ENCODE assay signal across 1 mouse cellular context in the genomic region with DNA sequence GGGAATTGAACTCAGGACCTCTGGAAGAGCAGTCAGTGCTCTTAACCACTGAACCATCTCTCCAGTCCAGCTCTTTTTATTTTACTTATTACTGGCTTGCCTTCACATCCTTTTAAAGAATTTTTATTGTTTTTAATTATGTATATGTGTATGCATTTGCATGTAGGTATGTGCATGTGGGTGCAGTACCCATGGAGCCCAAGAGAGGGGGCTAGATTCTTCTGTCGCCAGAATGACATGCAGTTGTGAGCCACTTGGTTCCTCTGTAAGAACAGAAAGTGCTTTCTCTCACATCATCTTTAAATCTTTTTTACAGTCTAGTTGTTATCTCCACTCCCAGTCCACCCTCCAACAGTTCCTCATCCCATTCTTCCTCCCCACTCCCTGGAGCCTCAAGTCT.
TF ChIP-seq lines count a peak whose summit lies in the region.

No protein-coding gene starts in this region.

TF ChIP-seq in MEL, 35 proteins besides CTCF, POLR2A, EP300 and RAD21:
- TF ChIP-seq UBTF (IDR thresholded peaks at IDR 0.05; ENCODE audit: borderline replicate concordance, insufficient read depth, low read depth, low read length), result no peak
- TF ChIP-seq MAZ (IDR thresholded peaks at IDR 0.05; ENCODE audit: low read depth, low read length), result no peak
- TF ChIP-seq HCFC1 (IDR thresholded peaks at IDR 0.05; ENCODE audit: low read depth, low read length), result no peak
- no peak for TF ChIP-seq CHD2 (IDR thresholded peaks at IDR 0.05; ENCODE audit: low read length)
- TF ChIP-seq TBP (IDR thresholded peaks at IDR 0.05; ENCODE audit: low read depth, low read length), result no peak
- no peak for TF ChIP-seq ELF1 (IDR thresholded peaks at IDR 0.05; ENCODE audit: low read depth, low read length)
- no peak for TF ChIP-seq MEF2A (IDR thresholded peaks at IDR 0.05; ENCODE audit: extremely low read depth, insufficient replicate concordance, low read depth, low read length, poor library complexity, severe bottlenecking)
- TF ChIP-seq POLR2AphosphoS5 (IDR thresholded peaks at IDR 0.05; ENCODE audit: borderline replicate concordance, low read depth, low read length), result no peak
- no peak for TF ChIP-seq NELFE (IDR thresholded peaks at IDR 0.05; ENCODE audit: low read depth, low read length)
- TF ChIP-seq JUND (IDR thresholded peaks at IDR 0.05; ENCODE audit: low read depth, low read length), result no peak
- no peak for TF ChIP-seq SIN3A (IDR thresholded peaks at IDR 0.05; ENCODE audit: low read length)
- no peak for TF ChIP-seq ZMIZ1 (IDR thresholded peaks at IDR 0.05; ENCODE audit: low read depth, low read length)
- TF ChIP-seq POLR2AphosphoS2 (IDR thresholded peaks at IDR 0.05; ENCODE audit: low read length), result no peak
